Mouse (Mus musculus) megakaryocyte progenitor cell, adult 5-6 weeks (primary cell): ENCODE results near the gene Farp1. TPM values are rescaled to one million over a fixed set of nuclear protein-coding genes. Genes with fewer than 3 reads are reported as not detected.
A peak's percentile ranks its signal among the peaks of the same experiment; 100 is the strongest.

Experiments
- ATAC-seq: replicated peaks from 2 replicates; pipeline ENCODE4 v1.8.0; 2016; ENCODE audit warnings: mild to moderate bottlenecking, moderate TSS enrichment, inconsistent platforms; ENCODE audit not compliant: poor library complexity
- total RNA-seq, 2 experiments: library from RNA; stranded (forward) in 1 of 2; stranded (reverse) in 1 of 2; fragments of 157-497, 149-512 nt in 1 of 2; fragments of 200-1000 nt in 1 of 2; gene quantifications; 2 replicates each; pipeline versions ENCODE4 v1.2.3 to v1.2.4; 2015 to 2017

The Farp1 gene
- total RNA-seq, 2 experiments from 2014 or later, result 0.15 TPM; not detected in 1

GRCm38 (mm10) chr14:121143831-121144455, 108.9 kb downstream of the Farp1 start:
- ATAC-seq, result no peak

- no peak for ATAC-seq
Observed at GRCm38 (mm10) chr14:121144496-121144895, 109.5 kb downstream of the Farp1 start.

DNA sequence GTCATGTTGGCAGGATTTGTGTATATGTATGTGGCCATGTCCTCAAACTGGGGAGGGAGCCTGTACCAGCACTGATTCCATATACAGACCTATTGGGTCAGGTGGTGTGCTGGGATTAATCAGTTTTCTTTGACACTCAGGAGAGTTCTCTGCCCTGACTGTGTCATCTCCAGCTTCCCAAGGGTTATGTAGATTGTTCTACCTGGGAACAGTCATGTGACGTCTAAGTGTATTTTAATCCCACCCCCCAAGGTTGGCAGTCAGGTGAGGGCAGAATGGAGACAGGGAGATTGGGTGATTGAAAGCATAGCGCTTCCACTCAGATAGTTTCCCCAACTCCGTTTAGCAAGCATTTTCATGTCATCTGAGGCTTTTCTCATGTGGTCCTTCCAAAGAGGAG, 110.3 kb downstream of the Farp1 start:
- no peak for ATAC-seq

GRCm38 (mm10) chr14:121145698-121146097, 110.7 kb downstream of the Farp1 start:
- ATAC-seq, result no peak

DNA sequence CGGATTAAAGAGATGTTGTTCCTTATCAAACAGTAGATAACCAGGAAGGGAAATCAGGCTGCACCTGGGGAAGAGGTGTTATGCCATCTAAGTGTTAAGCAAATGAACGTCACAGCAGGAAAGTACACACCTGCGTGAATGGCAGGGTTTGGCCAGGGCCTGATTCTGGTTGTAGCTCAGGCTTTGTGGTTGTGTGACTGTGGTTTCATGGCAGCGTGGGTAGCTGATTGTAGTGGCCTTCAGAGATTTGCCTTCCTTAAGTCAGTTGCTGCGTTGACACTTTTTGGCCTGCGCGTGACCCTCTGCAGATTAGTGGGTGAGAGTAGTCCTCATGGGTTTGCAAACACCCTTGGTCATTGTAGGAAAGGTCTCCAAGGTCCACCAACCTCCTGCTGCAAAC, 111.2 kb downstream of the Farp1 start:
- ATAC-seq, result no peak; the same call in 1 of the 2 replicates

DNA sequence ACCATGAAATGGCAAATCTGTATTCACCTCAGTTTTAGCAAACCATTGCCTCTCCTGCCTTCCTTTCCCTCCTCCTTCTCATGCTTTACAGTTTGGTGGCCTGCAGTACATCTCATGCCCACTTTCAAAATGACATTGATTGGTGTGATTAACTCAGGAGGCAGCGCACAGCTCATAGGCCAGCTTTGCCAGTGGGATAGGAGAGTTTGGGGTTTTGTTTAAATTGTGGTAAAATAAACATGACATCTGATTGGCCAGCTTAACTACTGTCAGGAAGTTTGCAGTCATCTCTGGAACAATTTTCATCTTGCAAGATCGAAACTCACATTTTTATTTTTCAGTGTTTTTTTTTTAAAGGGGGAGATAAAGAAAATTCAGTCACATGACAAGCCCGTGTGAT, 112.0 kb downstream of the Farp1 start:
- no peak for ATAC-seq

DNA sequence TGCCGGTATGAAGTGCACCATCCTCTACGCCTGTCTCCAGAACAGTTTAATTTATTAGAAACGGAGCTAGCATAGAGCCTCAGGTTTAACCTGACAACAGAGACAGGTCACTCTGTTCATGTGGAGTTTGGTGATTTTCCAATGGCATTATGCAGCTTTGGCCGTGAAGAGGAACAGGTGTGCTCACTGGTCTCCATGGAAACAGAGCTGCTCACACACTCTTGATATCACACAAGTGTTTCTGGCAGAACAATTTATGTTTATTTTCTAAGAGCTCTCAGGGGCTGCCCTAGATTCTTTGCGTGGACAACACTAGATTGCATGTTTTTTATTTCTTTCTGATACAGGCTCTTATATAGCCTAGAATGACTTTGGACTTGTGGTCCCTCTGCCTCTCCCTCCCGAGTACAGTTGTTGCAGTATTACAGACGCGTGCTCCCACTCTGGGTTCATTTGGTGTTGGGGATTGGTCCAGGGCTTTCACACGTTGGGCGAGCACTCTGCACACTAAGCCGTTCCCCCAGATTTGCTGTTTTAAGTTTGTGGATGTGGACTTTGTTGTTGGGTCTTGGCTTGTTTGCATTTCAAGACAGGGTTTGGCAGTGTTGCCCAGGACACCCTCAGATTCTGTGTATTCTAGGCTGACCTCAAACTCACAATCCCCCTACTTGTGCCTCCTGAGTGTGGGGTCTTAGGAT, 113.2 kb downstream of the Farp1 start:
- no peak for ATAC-seq

GRCm38 (mm10) chr14:121149984-121150383, 115.0 kb downstream of the Farp1 start:
- no peak for ATAC-seq

GRCm38 (mm10) chr14:121151837-121152236, 116.8 kb downstream of the Farp1 start:
- ATAC-seq, result no peak

DNA sequence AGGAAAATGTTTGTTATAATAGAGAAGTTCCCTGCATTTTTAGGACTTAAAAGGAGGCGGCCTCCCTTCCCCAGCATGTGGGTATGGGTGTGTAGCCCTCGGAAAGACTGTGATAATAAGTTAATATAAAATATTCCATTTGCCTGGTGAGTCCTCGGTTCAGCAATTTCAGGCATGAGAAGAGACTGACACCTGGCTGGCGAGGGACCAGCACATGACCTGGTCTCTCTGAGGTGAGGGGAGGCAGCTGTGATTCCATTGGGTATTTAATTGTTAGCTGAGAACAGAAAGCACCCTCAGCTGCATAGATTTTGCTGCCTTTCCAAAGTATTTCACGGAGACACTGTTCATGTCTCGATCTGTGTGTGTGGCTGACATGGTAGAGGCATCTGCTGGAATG, 117.8 kb downstream of the Farp1 start:
- no peak for ATAC-seq

GRCm38 (mm10) chr14:121153260-121153659, 118.3 kb downstream of the Farp1 start:
- no peak for ATAC-seq

- ATAC-seq, result no peak
Observed at GRCm38 (mm10) chr14:121155173-121155572, 120.2 kb downstream of the Farp1 start.

- ATAC-seq, result no peak
Observed at GRCm38 (mm10) chr14:121158616-121159015, 123.6 kb downstream of the Farp1 start.

DNA sequence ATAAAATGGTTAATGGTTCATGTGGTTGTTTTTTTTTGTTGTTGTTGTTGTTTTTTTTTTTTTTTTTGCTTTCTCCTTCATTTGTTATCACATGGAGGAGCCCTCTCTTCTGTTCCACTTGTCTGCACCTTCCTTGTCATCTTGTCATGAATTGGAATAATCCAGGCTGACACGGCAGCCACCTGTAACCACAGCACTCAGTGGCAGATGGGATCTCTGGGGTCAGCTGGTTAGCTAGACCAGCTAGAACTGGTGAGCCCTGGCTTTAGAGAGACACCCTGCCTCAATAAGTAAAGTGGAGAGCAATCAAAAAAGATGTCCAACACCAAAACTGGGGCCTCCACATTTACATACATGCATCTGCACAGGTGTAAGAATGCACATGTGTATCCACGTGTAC, 127.8 kb downstream of the Farp1 start:
- no peak for ATAC-seq

DNA sequence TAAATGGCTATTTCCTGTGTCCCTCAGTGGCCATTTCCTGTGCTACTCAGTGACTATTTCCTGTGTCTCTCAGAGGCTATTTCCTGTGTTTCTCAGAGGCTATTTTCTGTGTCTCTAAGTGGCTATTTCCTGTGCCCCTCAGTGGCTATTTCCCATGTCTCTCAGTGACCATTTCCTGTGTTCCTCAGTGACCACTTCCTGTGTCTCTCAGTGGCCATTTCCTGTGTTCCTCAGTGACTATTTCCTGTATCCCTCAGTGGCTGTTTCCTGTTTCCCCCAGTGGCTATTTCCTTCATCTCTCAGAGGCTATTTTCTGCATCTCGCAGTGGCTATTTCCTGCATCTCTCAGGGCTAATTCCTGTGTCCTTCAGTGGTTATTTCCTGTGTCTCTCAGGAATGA, 129.9 kb downstream of the Farp1 start:
- peak; percentile 44 for ATAC-seq

- ATAC-seq, result no peak
Observed at GRCm38 (mm10) chr14:121165408-121166037, 130.5 kb downstream of the Farp1 start.

DNA sequence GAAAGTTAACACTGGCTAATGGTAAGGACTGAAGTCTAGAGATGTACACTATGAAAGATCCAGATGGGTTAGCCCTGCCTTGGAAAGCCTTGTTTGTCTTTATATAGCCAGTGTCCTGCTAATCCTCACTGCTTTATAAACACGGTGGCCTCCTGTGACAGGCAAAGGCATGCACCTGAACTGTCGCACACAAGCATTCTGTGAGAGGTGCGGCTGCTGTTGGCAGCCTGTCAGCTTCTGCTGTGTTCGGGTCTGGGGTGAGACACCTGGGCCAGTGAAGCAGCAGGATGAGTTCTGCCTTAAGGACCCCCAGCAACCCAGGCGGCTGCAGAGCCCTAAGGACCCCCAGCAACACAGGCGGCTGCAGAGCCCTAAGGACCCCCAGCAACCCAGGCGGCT, 131.0 kb downstream of the Farp1 start:
- ATAC-seq, result no peak

GRCm38 (mm10) chr14:121168716-121169115, 133.7 kb downstream of the Farp1 start:
- no peak for ATAC-seq

DNA sequence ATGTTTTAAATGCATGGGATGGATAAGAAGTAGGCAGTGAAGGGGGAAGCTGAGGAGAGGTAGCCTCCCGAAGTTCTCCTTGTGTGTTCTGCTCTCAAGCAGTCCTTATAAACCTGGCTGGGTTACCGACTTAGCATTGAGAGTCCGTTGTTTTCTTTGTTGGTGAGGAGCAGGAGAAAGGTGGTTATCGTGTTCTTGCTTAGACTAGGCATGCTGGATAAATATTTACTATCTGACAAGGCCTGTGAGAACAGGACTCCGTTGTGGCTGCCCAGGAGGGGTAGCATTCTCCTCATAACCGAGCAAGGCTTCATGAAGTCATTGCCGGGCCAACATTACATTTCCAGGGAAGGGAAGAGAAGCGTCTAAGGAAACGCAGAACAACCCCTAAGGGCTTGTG, 135.3 kb downstream of the Farp1 start:
- ATAC-seq, result no peak

DNA sequence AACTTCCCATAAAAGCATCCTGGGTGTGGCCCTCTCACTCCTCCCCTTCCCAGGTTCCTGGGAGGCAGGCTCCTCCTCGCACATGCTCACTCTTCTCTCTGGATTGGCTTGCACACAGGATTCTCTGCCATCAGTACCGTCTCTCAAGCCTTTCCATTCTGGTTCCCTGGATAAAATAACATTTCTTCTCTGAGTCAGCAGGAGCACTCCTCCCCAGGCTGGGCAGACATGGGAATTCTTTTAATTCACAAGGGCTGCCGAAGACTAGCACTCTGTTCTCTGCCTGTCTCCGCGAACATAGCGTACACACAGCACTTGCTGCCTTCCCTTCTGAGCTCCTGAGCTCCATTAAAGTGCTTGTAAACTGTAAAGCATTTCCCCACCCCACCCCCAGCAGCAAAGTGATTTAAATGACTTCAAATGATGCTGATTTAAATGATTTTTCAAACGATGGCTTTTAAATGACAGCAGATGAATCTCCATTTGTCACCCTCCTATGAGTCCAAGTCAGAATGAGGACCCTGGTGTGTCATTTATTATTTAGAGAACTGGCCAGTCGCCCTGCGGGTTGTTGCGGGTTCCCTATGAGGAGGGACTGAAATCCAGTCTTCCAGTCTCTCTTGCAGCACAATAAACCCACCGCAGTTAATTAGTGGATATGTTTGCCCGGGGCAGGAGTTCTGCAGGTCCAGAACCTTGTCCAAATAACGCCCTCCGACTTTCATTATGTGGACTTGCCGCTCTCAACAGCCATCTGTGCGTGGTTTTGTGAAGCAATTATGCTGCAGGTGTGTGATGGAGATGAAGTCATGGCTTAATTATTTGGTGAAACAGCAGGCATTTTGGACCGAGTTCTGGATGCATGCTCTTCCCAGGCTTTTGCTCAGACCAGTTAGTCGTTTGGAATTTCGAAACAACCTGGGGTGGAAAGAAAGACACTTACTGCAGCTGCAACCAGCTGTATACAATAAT, 137.4 kb downstream of the Farp1 start:
- ATAC-seq, result no peak

GRCm38 (mm10) chr14:121175385-121175784, 140.4 kb downstream of the Farp1 start:
- peak; percentile 96 for ATAC-seq
